Mouse (Mus musculus) left cerebral cortex, adult 9 months (tissue): Measurements from ENCODE around the gene Krt82.
"Not testable (repeated sequence)": the region's sequence is repeated elsewhere in the genome, so short reads cannot be mapped to it uniquely, and the experiment has no call there.

Experiments used
- DNase-seq, 2 experiments: peaks; one replicate each; pipeline ENCODE4 v3.0.0; 2022; ENCODE audit warnings: low spot score in 2 of 2

Krt82 gene

DNA sequence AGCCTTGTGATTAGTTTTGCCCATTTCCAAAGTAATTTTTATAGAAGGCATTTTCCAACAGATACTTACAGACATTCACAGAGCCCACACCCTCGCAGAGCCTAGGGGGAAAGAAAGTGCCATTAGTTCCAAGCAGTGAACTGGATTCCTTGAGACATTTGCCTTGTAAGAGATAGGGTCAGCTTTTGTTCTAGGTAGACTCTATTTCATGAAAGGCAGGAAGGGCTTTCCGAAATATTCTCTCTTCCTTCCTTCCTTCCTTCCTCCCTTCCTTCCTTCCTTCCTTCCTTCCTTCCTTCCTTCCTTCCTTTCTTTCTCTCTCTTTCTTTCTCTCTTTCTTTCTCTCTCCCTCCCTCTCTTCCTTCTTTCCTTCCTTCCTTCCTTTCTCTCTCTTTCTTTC lies 33.3 kb downstream of the Krt82 start, which contains the start of gene Gm49425:
Gene Gm49425 (minus strand): TSS at position 101 of the 400 bp plus-strand sequence.
- not testable (repeated sequence) for DNase-seq

GRCm38 (mm10) chr15:101508247-101508646 lies 42.2 kb downstream of the Krt82 start:
- DNase-seq, result no peak

GRCm38 (mm10) chr15:101506896-101507758 lies 43.3 kb downstream of the Krt82 start:
- DNase-seq, result no peak

- no peak for DNase-seq
These were observed 53.3 kb downstream of the Krt82 start for GRCm38 (mm10) chr15:101497181-101497580.

DNA sequence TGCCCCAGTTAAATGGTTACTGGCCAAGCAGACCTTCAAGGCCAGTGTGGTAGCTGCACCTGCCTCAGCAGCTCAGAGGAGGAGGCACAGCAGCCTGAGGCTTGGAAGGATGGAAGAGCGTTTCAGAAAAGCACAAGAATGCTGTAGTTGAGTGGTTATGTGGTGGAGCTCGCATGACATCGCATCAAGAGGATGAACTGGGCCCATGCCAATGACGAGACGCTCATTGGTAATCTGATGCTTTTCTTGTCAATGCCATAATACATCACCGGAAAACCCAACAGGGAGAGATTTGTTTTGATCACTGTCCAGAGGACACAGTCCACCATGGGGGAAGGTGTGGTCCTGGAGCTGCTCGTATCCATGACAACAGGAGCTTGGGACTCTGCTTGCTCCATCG lies 55.2 kb downstream of the Krt82 start:
- DNase-seq, result no peak

- no peak for DNase-seq
These were observed 56.3 kb downstream of the Krt82 start for GRCm38 (mm10) chr15:101494203-101494602.

DNA sequence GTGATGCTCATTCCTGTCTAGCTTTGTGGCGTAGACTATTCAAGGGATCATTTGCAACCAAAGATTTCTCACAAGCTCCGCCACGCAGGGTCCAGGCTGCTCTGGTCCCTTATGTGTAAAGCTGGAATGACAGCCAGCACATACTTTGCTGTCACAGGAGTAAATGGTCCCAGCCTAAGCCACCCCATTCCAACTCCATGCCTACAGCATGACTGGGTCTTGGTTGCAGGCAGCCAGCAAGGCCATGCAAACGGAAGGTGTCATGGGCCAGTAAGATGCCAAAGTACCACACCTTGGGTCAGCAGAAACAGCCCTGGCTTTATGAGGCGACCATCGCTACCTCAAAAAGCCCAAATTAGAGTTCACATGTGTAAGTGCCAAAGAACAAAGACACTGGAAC lies 56.8 kb downstream of the Krt82 start:
- no peak for DNase-seq

DNA sequence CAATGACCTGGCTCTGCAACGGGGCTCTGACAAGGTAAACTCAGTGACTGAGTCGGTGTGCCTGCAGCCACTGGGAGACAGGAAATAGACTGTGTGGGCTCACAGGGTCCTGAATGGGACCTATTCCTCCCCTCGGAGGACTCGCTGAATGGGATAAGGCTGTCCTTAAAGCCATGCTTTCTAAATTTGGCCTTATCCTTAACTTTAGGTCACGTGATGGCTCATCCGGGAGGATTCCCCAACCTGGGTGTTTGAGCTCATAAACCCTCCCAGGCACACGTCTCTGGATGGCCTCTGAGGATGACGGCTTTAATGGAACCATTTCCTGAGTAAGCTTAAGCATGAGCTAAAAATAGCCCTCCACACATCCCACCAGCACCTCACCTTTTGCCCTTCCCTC lies 57.7 kb downstream of the Krt82 start:
- no peak for DNase-seq

DNA sequence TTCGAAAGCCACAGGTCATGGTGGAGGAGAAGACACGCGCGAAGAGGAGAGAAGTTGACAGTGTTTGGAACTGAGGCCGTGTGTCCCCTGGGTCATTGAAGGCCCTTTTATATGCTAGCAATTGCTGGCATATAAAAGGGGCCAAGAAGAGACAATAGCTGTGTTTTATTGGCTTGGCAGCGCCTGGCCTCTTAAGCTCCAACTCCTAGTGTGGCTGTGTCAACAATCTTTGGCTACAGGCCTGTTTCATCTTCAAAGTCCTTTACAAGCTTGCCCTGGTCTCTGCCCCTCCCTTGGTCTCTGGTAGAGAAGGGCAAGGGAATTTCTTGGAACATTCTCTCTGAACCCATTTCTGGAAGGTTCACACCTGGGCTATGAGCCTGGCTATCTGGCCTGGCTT lies 59.0 kb downstream of the Krt82 start, which contains the start of gene Krt83:
Gene Krt83 (minus strand): TSS at position 82 of the 400 bp plus-strand sequence.
- no peak for DNase-seq
